Mouse (Mus musculus) limb, embryonic 12.5 days (tissue): Measurements from ENCODE around the gene Atp6v1g3. TPM values are rescaled to one million over a fixed set of nuclear protein-coding genes. Genes with fewer than 3 reads are reported as not detected.

Source experiments
- ATAC-seq: fragments of 200-750 bp; cut with Nextera tagmentation; 2 replicates; pipeline ENCODE4 v1.8.0; 2017; ENCODE audit warnings: low read depth, moderate TSS enrichment; ENCODE audit not compliant: insufficient number of reproducible peaks, insufficient read depth, low FRiP score, low TSS enrichment
- H3K27ac ChIP-seq: fragments of 300-500 bp; sonication (generic); 2 replicates; pipeline ENCODE4 v1.5.1; 2016; ENCODE audit warnings: mild to moderate bottlenecking, moderate library complexity
- H3K27me3 ChIP-seq: fragments of 300-500 bp; sonication (generic); 2 replicates; pipeline ENCODE4 v1.6.1; 2016; ENCODE audit warnings: mild to moderate bottlenecking, moderate library complexity
- H3K36me3 ChIP-seq: fragments of 300-500 bp; sonication (generic); 2 replicates; pipeline ENCODE4 v1.6.1; 2016; ENCODE audit warnings: mild to moderate bottlenecking, moderate library complexity
- H3K4me1 ChIP-seq: fragments of 300-500 bp; sonication (generic); replicated peaks from 2 replicates; pipeline ENCODE4 v1.6.1; 2016
- H3K4me2 ChIP-seq: fragments of 300-500 bp; sonication (generic); 2 replicates; pipeline ENCODE4 v1.6.1; 2016; ENCODE audit warnings: mild to moderate bottlenecking, moderate library complexity
- H3K4me3 ChIP-seq: fragments of 300-500 bp; sonication (generic); replicated peaks from 2 replicates; pipeline ENCODE4 v1.5.1; 2016; ENCODE audit warnings: mild to moderate bottlenecking
- H3K9ac ChIP-seq: fragments of 300-500 bp; sonication (generic); replicated peaks from 2 replicates; pipeline ENCODE4 v1.6.1; 2016; ENCODE audit warnings: mild to moderate bottlenecking, moderate library complexity
- H3K9me3 ChIP-seq: fragments of 300-500 bp; sonication (generic); 2 replicates; pipeline ENCODE4 v1.6.1; 2016; ENCODE audit warnings: mild to moderate bottlenecking, moderate library complexity
- WGBS: fragments of 180-500 bp; shearing (Covaris S2); methylation state at CpG from one replicate; pipeline ENCODE4 v1.1.7; 2016; 5-methylcytosine and 5-hydroxymethylcytosine counted together
- polyA plus RNA-seq: library from polyadenylated mRNA; unstranded; fragments of >200 nt; fragmentation: Nextera tagmentation; extraction: Ambion mirVana; gene quantifications from 2 replicates; pipeline ENCODE4 v1.2.1, GENCODE M21; 2016

Gene Atp6v1g3
- polyA plus RNA-seq, 1 experiment from 2014 or later: 9.7 TPM

DNA sequence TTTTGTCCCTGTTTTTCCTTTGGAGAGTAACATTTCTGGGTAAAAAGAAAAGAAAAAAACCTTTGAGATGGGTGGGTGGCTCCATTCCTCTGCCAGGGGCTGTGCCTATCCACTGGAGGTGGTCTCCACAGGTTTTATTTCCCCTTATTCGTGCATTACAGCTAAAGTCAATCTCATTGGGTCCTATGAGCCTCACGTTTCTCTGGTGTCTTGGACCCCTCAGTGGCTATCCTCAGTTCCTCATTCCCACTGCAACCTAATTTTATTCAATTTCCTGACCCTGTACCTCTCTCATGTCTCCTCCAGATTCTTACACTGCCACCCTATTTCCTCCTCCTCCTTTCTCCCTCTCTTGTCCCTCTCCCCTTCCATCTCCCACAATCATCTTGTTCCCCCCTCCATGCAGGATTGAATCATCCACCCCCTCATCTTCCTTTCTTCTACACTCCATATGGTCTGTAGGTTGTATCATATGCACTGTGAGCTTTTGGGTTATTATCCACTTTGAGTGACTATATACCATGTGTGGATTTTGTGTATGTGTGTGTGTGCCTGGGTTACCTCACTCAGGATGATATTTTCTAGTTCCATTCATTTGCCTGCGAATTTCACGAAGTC, 17.3 kb upstream of the Atp6v1g3 start:
- no peak for ATAC-seq
- WGBS: 92% methylated on average over 4 of the region's 4 CpGs
- no peak overlapping the region for H3K4me3 ChIP-seq

GRCm38 (mm10) chr1:138258758-138259157, 14.8 kb upstream of the Atp6v1g3 start:
- WGBS: 80% methylated on average over 4 of the region's 4 CpGs
- Histone ChIP-seq H3K27me3 (no peaks in the 10 kb centered on the region), H3K9ac (no peak overlapping the region), H3K36me3 (no peaks in the 10 kb centered on the region), H3K4me1 (no peaks in the 10 kb centered on the region), H3K4me3 (no peak overlapping the region), H3K27ac (no peak overlapping the region), H3K9me3 (no peaks in the 10 kb centered on the region), H3K4me2 (no peak overlapping the region)
- no peak for ATAC-seq

More for the DNA sequence above, 17.3 kb upstream of the Atp6v1g3 start:
- H3K4me1 ChIP-seq: no peaks in the 10 kb centered on the region
- no peaks in the 10 kb centered on the region for H3K27me3 ChIP-seq
- no peak overlapping the region for H3K4me2 ChIP-seq
- no peak overlapping the region for H3K9ac ChIP-seq
- H3K27ac ChIP-seq: no peak overlapping the region
- H3K36me3 ChIP-seq: no peaks in the 10 kb centered on the region
- no peaks in the 10 kb centered on the region for H3K9me3 ChIP-seq

DNA sequence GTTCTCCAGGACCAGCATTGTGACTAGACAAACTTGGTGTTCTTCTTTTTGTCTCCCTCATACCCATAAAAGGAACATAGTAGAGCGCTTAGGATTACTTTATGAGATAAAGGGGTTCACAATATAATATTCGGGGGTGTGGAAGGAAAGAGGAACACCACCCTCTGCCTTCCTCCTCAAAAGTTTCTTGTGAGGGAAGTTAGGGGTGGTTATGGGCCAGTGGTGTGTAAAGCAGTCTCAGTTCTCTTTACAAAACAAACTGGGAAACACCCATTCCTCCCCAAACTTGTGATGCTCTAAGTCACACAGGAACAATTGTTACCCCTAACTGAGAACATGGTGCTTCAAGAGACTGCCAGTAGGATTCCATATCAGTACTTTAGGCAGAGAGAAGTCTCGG, 12.0 kb upstream of the Atp6v1g3 start:
- no peak overlapping the region for H3K9ac ChIP-seq
- WGBS: 87% methylated on average over 3 of the region's 3 CpGs
- no peaks in the 10 kb centered on the region for H3K9me3 ChIP-seq
- no peak overlapping the region for H3K4me3 ChIP-seq
- H3K4me2 ChIP-seq: no peak overlapping the region
- H3K4me1 ChIP-seq: no peaks in the 10 kb centered on the region
- H3K27ac ChIP-seq: no peak overlapping the region
- no peaks in the 10 kb centered on the region for H3K27me3 ChIP-seq
- no peaks in the 10 kb centered on the region for H3K36me3 ChIP-seq
- no peak for ATAC-seq

- Histone ChIP-seq H3K9me3 (no peaks in the 10 kb centered on the region), H3K36me3 (no peaks in the 10 kb centered on the region), H3K27me3 (no peaks in the 10 kb centered on the region), H3K4me3 (no peak overlapping the region), H3K4me1 (no peaks in the 10 kb centered on the region), H3K27ac (no peak overlapping the region), H3K9ac (no peak overlapping the region), H3K4me2 (no peak overlapping the region)
- ATAC-seq: no peak
Measured at GRCm38 (mm10) chr1:138262408-138262807, 11.1 kb upstream of the Atp6v1g3 start.

DNA sequence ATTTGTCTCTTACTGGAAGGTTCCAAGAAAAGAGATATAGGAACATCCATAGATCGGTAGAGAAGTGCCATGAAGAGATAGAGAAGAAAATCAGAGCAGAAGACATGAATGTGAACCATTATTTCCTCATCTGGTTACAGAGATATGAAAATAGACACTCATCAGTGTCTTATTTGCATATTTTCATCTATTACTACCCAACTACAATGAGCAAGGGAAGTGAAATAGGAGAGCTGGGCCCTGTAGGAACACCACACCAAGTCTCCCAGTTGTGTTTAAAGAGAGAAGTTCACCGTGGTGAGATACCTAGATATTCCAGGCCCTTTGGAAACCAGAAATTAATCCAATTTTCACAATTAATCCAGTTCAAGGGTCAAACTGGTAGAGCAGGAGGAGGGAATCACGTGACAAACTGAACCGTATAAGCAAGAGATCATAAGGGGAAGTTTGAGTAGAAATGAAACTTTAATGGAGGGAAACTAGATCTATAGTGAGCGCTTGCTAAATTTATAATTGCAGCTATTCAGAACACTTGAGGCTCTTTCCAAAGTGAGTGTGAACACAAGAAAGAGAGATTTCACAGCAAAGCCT, 6.0 kb upstream of the Atp6v1g3 start:
- Histone ChIP-seq H3K36me3 (no peaks in the 10 kb centered on the region), H3K9ac (no peak overlapping the region), H3K4me2 (no peak overlapping the region), H3K9me3 (no peaks in the 10 kb centered on the region), H3K4me3 (no peak overlapping the region), H3K27me3 (no peaks in the 10 kb centered on the region), H3K27ac (no peak overlapping the region), H3K4me1 (no peaks in the 10 kb centered on the region)
- WGBS: 84% methylated on average over 5 of the region's 5 CpGs
- no peak for ATAC-seq

DNA sequence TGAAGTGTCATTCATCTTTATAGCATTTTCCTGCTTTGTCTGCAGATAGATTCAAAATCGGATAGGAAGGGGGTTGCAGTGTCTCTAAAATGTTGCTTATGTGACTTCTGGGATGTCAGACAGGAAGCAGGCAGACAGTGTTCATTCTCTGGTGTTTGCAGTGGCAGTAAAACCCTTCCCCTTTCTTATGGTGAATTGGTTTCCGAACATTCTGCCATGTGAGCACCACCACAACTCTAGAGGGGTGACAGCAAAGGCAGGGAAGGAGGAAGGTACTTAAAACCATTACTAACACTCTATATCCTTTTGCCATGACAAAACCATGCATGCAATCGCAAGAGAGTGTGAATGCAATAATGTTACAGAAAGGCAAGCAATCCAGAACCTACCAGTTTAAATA, 1.4 kb downstream of the Atp6v1g3 start:
- no peak for ATAC-seq
- Histone ChIP-seq H3K27me3 (0 out of 2 replicates have a peak, but pooled peaks cover 2% of the 10 kb centered on the region), H3K4me3 (no peak overlapping the region), H3K4me2 (no peak overlapping the region), H3K9ac (no peak overlapping the region), H3K4me1 (peaks cover 4% of the 10 kb centered on the region), H3K36me3 (no peaks in the 10 kb centered on the region), H3K27ac (no peak overlapping the region), H3K9me3 (no peaks in the 10 kb centered on the region)
- 87% methylated on average over 3 of the region's 3 CpGs for WGBS

DNA sequence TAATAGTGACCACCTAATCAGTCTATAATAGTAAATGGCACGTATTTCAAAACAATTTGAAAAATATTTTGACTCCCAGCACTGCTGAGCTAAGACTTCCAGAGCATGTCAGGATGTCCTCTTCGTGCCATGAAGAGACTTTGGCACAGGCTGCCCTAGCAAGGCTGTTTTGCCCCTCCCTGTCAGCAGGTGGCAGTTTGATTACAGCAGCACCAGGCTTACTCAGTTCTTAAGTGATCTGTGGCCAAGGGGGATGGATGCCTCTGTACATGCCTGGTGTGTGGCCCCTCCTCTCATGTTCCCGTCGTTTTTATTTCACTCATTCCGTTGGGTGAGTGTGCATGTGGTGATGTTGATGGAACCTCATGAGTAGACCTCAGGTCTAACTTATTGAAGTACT, 2.3 kb downstream of the Atp6v1g3 start:
- Histone ChIP-seq H3K27ac (no peak overlapping the region), H3K9ac (no peak overlapping the region), H3K4me1 (peaks cover 4% of the 10 kb centered on the region), H3K4me3 (no peak overlapping the region), H3K36me3 (no peaks in the 10 kb centered on the region), H3K9me3 (no peaks in the 10 kb centered on the region), H3K4me2 (no peak overlapping the region), H3K27me3 (0 out of 2 replicates have a peak, but pooled peaks cover 2% of the 10 kb centered on the region)
- 49% methylated on average over 5 of the region's 5 CpGs for WGBS
- no peak for ATAC-seq

DNA sequence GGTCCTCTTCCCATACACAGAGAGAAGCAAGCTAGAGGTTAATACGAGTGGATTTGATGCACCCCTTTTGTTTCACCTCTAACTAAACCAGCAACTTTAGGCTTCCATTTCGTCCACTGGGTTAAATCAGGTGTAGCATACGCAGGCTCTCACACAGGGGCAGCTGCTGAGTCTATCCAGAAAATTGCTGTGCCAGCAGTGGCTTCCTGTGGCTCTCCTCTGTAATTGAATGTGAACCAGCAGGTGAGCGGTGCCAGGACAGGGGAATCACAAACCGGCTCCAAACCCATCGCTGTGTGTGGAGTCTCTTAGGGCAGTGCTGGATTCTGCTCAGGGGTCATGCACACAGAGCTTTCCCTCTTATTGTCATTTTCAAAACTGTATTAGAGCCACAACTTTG, 7.6 kb downstream of the Atp6v1g3 start:
- no peak overlapping the region for H3K27ac ChIP-seq
- no peak overlapping the region for H3K4me3 ChIP-seq
- no peak overlapping the region for H3K9ac ChIP-seq
- peaks cover 23% of the 10 kb centered on the region for H3K4me1 ChIP-seq
- no peaks in the 10 kb centered on the region for H3K36me3 ChIP-seq
- no peaks in the 10 kb centered on the region for H3K9me3 ChIP-seq
- ATAC-seq: no peak
- H3K27me3 ChIP-seq: 0 out of 2 replicates have a peak, but pooled peaks cover 2% of the 10 kb centered on the region
- no peak overlapping the region for H3K4me2 ChIP-seq
- 38% methylated on average over 6 of the region's 6 CpGs for WGBS

DNA sequence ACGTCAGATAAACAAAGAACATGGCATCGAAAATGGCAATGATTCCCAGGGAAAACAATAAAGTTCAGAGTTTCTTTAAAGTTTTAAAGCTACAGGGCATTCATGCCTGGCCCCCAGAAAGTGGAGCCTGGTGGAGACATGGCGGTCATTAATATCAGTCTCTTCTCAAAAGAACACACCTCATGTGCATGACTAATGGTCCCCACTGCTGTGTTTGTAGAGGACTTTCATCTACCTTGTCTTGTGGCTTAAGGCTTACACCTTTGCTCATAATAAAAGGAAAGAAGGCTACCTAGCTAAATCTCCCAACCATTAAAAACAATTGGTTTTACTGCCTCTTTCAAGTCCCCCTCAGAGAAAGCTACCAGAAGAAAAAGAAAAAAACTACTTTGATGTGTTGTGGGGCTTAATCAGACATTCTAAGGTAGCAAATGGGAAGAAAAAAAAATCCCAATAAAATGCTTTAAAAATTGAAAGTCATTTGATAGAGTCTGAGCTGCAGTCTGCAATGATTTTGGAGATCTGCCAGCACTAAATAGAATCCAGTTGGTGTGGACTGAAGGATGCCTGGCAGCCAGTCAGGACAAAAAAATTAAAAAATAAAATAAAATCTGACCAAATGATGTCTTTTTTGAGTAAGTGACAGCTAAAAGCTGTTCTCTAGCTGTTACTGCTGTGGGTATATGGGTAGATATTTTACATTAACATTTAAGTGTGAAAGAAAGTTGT, 9.0 kb downstream of the Atp6v1g3 start:
- Histone ChIP-seq H3K9me3 (no peaks in the 10 kb centered on the region), H3K4me1 (peaks cover 23% of the 10 kb centered on the region), H3K4me3 (no peak overlapping the region), H3K36me3 (no peaks in the 10 kb centered on the region), H3K27me3 (0 out of 2 replicates have a peak, but pooled peaks cover 2% of the 10 kb centered on the region), H3K9ac (no peak overlapping the region), H3K4me2 (no peak overlapping the region), H3K27ac (0 out of 2 replicates have a peak overlapping the region, but pooled peaks have one; percentile 12)
- peak; percentile 79; the same call in 1 of the 2 replicates for ATAC-seq
- WGBS: 21% methylated on average over 3 of the region's 3 CpGs

GRCm38 (mm10) chr1:138287665-138288064, 14.1 kb downstream of the Atp6v1g3 start:
- no peak overlapping the region for H3K4me3 ChIP-seq
- no peak for ATAC-seq
- H3K4me2 ChIP-seq: no peak overlapping the region
- H3K27ac ChIP-seq: no peak overlapping the region
- peaks cover 11% of the 10 kb centered on the region for H3K4me1 ChIP-seq
- no peak overlapping the region for H3K9ac ChIP-seq
- H3K27me3 ChIP-seq: no peaks in the 10 kb centered on the region
- no peaks in the 10 kb centered on the region for H3K36me3 ChIP-seq
- WGBS: 89% methylated on average over 4 of the region's 4 CpGs
- no peaks in the 10 kb centered on the region for H3K9me3 ChIP-seq

DNA sequence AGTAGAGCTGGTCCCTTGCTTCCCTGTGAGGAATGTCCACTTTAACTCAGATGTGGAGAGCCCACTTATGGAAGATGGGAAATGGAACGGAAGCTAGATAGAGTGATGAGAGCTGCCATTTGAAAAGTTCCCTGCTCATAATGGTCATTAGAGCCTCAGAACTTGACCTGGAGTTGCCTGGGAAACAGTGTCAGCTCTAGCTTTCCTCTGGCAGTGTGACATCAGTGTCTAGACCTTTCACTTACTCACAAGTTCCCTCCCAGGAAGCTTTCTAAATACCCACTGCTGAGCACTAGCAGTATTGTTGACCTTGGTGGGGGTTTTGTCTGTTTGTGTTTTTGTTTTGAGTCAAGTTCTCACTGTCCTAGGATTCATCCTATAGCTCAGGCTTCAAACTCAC, 15.2 kb downstream of the Atp6v1g3 start:
- no peak overlapping the region for H3K27ac ChIP-seq
- no peak overlapping the region for H3K4me3 ChIP-seq
- H3K9ac ChIP-seq: no peak overlapping the region
- no peak for ATAC-seq
- H3K4me2 ChIP-seq: no peak overlapping the region
- no peaks in the 10 kb centered on the region for H3K36me3 ChIP-seq
- H3K4me1 ChIP-seq: peaks cover 3% of the 10 kb centered on the region
- H3K9me3 ChIP-seq: no peaks in the 10 kb centered on the region
- no peaks in the 10 kb centered on the region for H3K27me3 ChIP-seq
- 82% methylated on average over 1 of the region's 1 CpGs for WGBS
